Mouse (Mus musculus) neural tube, embryonic 14.5 days (tissue): ENCODE results near the gene Mesp2. TPM values are rescaled to one million over a fixed set of nuclear protein-coding genes. Genes with fewer than 3 reads are reported as not detected.

Experiments
- polyA plus RNA-seq: library from polyadenylated mRNA; unstranded; fragments of >200 nt; fragmentation: Nextera tagmentation; extraction: Ambion mirVana; gene quantifications from 2 replicates; pipeline ENCODE4 v1.2.1, GENCODE M21; 2014

The Mesp2 gene
- polyA plus RNA-seq, 1 experiment from 2014 or later: 1.2 TPM

Other genes with a start within 250 kb of the Mesp2 start
- gene Rhcg, start 193.1 kb upstream of the Mesp2 start, polyA plus RNA-seq: 3.9 and 4.0 TPM in 2 replicates
- 0.98 and 1.4 TPM in 2 replicates for gene Ticrr, start 150.5 kb upstream of the Mesp2 start, polyA plus RNA-seq
- 1.3 and 2.3 TPM in 2 replicates for gene Kif7, start 95.0 kb upstream of the Mesp2 start, polyA plus RNA-seq
- 0.17 TPM in 1 of 2 replicates, not detected in the other for gene Plin1, start 77.8 kb upstream of the Mesp2 start, polyA plus RNA-seq
- 13.4 and 16.2 TPM in 2 replicates for gene Pex11a, start 67.6 kb upstream of the Mesp2 start, polyA plus RNA-seq
- 0.08 and 0.12 TPM in 2 replicates for gene Wdr93, start 67.6 kb upstream of the Mesp2 start, polyA plus RNA-seq
- gene Mesp1, start 16.9 kb upstream of the Mesp2 start, polyA plus RNA-seq: not detected in 2 replicates
- gene Anpep, start 50.3 kb downstream of the Mesp2 start, polyA plus RNA-seq: 0.95 and 7.2 TPM in 2 replicates
- gene Ap3s2, start 109.9 kb downstream of the Mesp2 start, polyA plus RNA-seq: 42.0 and 48.8 TPM in 2 replicates
- gene Arpin, start 124.6 kb downstream of the Mesp2 start, polyA plus RNA-seq: 18.9 and 20.1 TPM in 2 replicates
- gene Zfp710, start 214.1 kb downstream of the Mesp2 start, polyA plus RNA-seq: 14.0 and 14.1 TPM in 2 replicates